ENCODE assay signal across 32 mouse cellular contexts in the genomic region with DNA sequence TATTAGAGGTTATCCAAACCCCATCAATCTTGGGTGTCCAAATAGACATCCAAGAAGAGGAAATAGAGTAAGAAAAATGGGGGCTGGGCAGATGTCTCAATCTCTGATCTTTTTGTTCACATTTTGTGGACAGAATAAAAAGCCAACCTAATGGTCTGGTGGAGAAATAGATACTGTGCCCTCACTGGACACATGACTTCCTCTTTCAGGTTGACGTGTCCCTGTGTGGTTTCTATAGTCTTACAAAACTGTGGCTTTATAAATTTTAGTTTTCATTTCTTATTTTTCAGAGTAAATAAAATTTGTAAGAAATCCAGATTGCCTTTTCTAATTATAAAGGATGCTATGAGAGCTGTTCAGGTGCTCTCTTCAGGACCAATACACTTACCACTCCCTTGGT. TPM values are rescaled to one million over a fixed set of nuclear protein-coding genes. Genes with fewer than 3 reads are reported as not detected.
DNase-seq lines count a peak whose midpoint lies in the region; ATAC-seq lines count a peak whose summit lies in the region.
"Had no signal": no experiment of that assay in that cellular context is flagged by ENCODE, and none has a peak within 500 bp of the region (broad histone marks: within the 10 kb centered on the region; RNA-seq: fewer than 3 reads in every experiment).

No protein-coding gene starts in this region.

- 94% methylated on average over 1 of the region's 1 CpGs for WGBS in hindbrain, embryonic 12.5 days

- no peak overlapping the region for H3K9ac ChIP-seq in hindbrain, embryonic 12.5 days
- H3K9ac ChIP-seq: hindbrain, embryonic 14.5 days; limb, embryonic 12.5 days; liver, embryonic 14.5 days; lung, embryonic 15.5 days; midbrain, embryonic 13.5 days; neural tube, embryonic 13.5 days had no signal

- no peak overlapping the region for H3K4me3 ChIP-seq in hindbrain, embryonic 12.5 days
- H3K4me3 ChIP-seq: embryonic facial prominence, embryonic 10.5 days; layer of hippocampus, adult 2 months; limb, embryonic 12.5 days; lung, embryonic 15.5 days; midbrain, embryonic 13.5 days; myocyte; neural tube, embryonic 13.5 days had no signal

- no peak overlapping the region for H3K4me2 ChIP-seq in hindbrain, embryonic 12.5 days (replicated peaks)
- H3K4me2 ChIP-seq: hindbrain, embryonic 14.5 days; limb, embryonic 12.5 days; lung, embryonic 15.5 days; midbrain, embryonic 13.5 days; neural tube, embryonic 13.5 days had no signal

- no peaks in the 10 kb centered on the region for H3K36me3 ChIP-seq in splenic B cell, adult 2 months (ENCODE audit: control insufficient read depth, insufficient read depth, low read length, poor library complexity, severe bottlenecking)
- no peaks in the 10 kb centered on the region for H3K36me3 ChIP-seq in hindbrain, embryonic 12.5 days
- H3K36me3 ChIP-seq: embryonic facial prominence, embryonic 10.5 days; limb, embryonic 12.5 days; lung, embryonic 15.5 days; midbrain, embryonic 13.5 days; neural tube, embryonic 13.5 days had no signal

- no peaks in the 10 kb centered on the region for H3K4me1 ChIP-seq in hindbrain, embryonic 12.5 days
- H3K4me1 ChIP-seq: embryonic facial prominence, embryonic 10.5 days; limb, embryonic 12.5 days; lung, embryonic 15.5 days; midbrain, embryonic 13.5 days; neural tube, embryonic 13.5 days had no signal

- ATAC-seq in megakaryocyte, adult 5-6 weeks (ENCODE audit: poor library complexity, severe bottlenecking) = peak; percentile 97
- no peak for ATAC-seq in hindbrain, embryonic 12.5 days (ENCODE audit: low FRiP score)
- ATAC-seq: activated CD4-positive, CD25-positive, alpha-beta regulatory T cell, adult 4 months; CD4-positive, CD25-positive, alpha-beta regulatory T cell, adult 4 months; forebrain, embryonic 16.5 days; inflammation-experienced regulatory T-cells, adult 6 months; midbrain, embryonic 13.5 days had no signal

- DNase-seq in spleen, postnatal 36 days (ENCODE audit: low spot score in 2 of 2) = peak; percentile 21 to 48
- DNase-seq in spleen, postnatal 14 days (ENCODE audit: low spot score in 2 of 2) = no peak
- peak; percentile 33 for DNase-seq in MEL-GATA-1-ER (ENCODE audit: extremely low read depth, low read depth)
- peak; percentile 76 for DNase-seq in splenic B cell, adult 2 months (ENCODE audit: low read depth, low spot score)
- no peak for DNase-seq in layer of hippocampus, adult 9-11 months
- no peak for DNase-seq in cerebellum, postnatal 4 days (ENCODE audit: low spot score in 2 of 2)
- DNase-seq: adrenal gland, adult 8-10 months; cerebellum, adult 18-20 months; cerebellum, postnatal 25 days; gastrocnemius, postnatal 10 days; heart, adult 11 months; kidney, adult 8-10 months; kidney, postnatal 14 days; right cerebral cortex, adult 18-20 months; right cerebral cortex, postnatal 4 days; thymus, postnatal 14 days had no signal

- no peak overlapping the region for H3K27ac ChIP-seq in hindbrain, embryonic 12.5 days
- H3K27ac ChIP-seq: embryonic facial prominence, embryonic 10.5 days; hindbrain, embryonic 14.5 days; layer of hippocampus, adult 2 months; limb, embryonic 12.5 days; liver, embryonic 14.5 days; lung, embryonic 15.5 days; midbrain, embryonic 13.5 days; neural tube, embryonic 13.5 days had no signal

- H3K9me3 ChIP-seq in hindbrain, embryonic 12.5 days (replicated peaks) = no peaks in the 10 kb centered on the region
- H3K9me3 ChIP-seq: embryonic facial prominence, embryonic 10.5 days; limb, embryonic 12.5 days; lung, embryonic 15.5 days; midbrain, embryonic 13.5 days; neural tube, embryonic 13.5 days had no signal

- no peaks in the 10 kb centered on the region for H3K27me3 ChIP-seq in splenic B cell, adult 2 months (ENCODE audit: control insufficient read depth, insufficient read depth, low read length, poor library complexity, severe bottlenecking)
- H3K27me3 ChIP-seq in hindbrain, embryonic 12.5 days = no peaks in the 10 kb centered on the region
- H3K27me3 ChIP-seq: limb, embryonic 12.5 days; lung, embryonic 15.5 days; midbrain, embryonic 13.5 days; neural tube, embryonic 13.5 days had no signal

RNA-seq across cellular contexts. Expression of gene Ccr5, which starts 22.3 kb away (rescaled TPM):
- 7.1 and 7.6 TPM in 2 replicates for total RNA-seq in megakaryocyte, adult 5-6 weeks (2015)
- total RNA-seq in megakaryocyte, adult 5-6 weeks (2017) = 2.5 and 3.5 TPM in 2 replicates
- 0.90 and 1.1 TPM in 2 replicates for polyA plus RNA-seq in hindbrain, embryonic 12.5 days (2016; fragmentation: Nextera tagmentation; extraction: Ambion mirVana)
- total RNA-seq: ES-E14 had no signal
- polyA plus RNA-seq: myocyte had no signal

RNA-seq across cellular contexts. Expression of gene Ccr2, which starts 41.9 kb away (rescaled TPM):
- total RNA-seq in megakaryocyte, adult 5-6 weeks (2015) = 1,125 and 1,272 TPM in 2 replicates
- total RNA-seq in megakaryocyte, adult 5-6 weeks (2017) = 1,533 and 1,632 TPM in 2 replicates
- 0.34 and 0.38 TPM in 2 replicates for polyA plus RNA-seq in hindbrain, embryonic 12.5 days (2016; fragmentation: Nextera tagmentation; extraction: Ambion mirVana)
- total RNA-seq: ES-E14 had no signal
- polyA plus RNA-seq: myocyte had no signal

Comparison
In these comparisons a context has a peak if more than half of its experiments do, and no peak if none do; other contexts are left out.
1. DNase-seq: peak in spleen, postnatal 36 days (2 of 2), MEL-GATA-1-ER (single experiment) and splenic B cell, adult 2 months (single experiment); none in spleen, postnatal 14 days (0 of 2), layer of hippocampus, adult 9-11 months (single experiment) and cerebellum, postnatal 4 days (0 of 2).